Mouse (Mus musculus): ENCODE results near the gene Tspoap1. TPM values are rescaled to one million over a fixed set of nuclear protein-coding genes. Genes with fewer than 3 reads are reported as not detected.

Tspoap1 gene
- polyA plus RNA-seq, 1 experiment, result not detected

- Histone ChIP-seq H3K4me3 (ENCODE audit: insufficient read depth, low read depth, low read length) (no peak overlapping the region), H3K27ac (replicated peaks; ENCODE audit: low read depth, low read length) (no peak overlapping the region), H3K4me1 (ENCODE audit: control insufficient read depth, insufficient read depth, insufficient read length, low read length) (no peaks in the 10 kb centered on the region)
These were observed 47.1 kb downstream of the Tspoap1 start for GRCm38 (mm10) chr11:87807433-87807832.

GRCm38 (mm10) chr11:87808236-87808635 lies 47.9 kb downstream of the Tspoap1 start:
- Histone ChIP-seq H3K4me1 (ENCODE audit: control insufficient read depth, insufficient read depth, insufficient read length, low read length) (no peaks in the 10 kb centered on the region), H3K4me3 (ENCODE audit: insufficient read depth, low read depth, low read length) (no peak overlapping the region), H3K27ac (replicated peaks; ENCODE audit: low read depth, low read length) (no peak overlapping the region)

GRCm38 (mm10) chr11:87811396-87811795 lies 51.1 kb downstream of the Tspoap1 start:
- Histone ChIP-seq H3K4me3 (ENCODE audit: insufficient read depth, low read depth, low read length) (no peak overlapping the region), H3K27ac (replicated peaks; ENCODE audit: low read depth, low read length) (no peak overlapping the region), H3K4me1 (ENCODE audit: control insufficient read depth, insufficient read depth, insufficient read length, low read length) (no peaks in the 10 kb centered on the region)

GRCm38 (mm10) chr11:87814831-87815230 lies 54.5 kb downstream of the Tspoap1 start:
- H3K4me1 ChIP-seq (ENCODE audit: control insufficient read depth, insufficient read depth, insufficient read length, low read length), result no peaks in the 10 kb centered on the region
- no peak overlapping the region for H3K27ac ChIP-seq (replicated peaks; ENCODE audit: low read depth, low read length)
- no peak overlapping the region for H3K4me3 ChIP-seq (ENCODE audit: insufficient read depth, low read depth, low read length)

- Histone ChIP-seq H3K4me1 (ENCODE audit: control insufficient read depth, insufficient read depth, insufficient read length, low read length) (no peaks in the 10 kb centered on the region), H3K4me3 (ENCODE audit: insufficient read depth, low read depth, low read length) (peak overlapping the region; percentile 29; the same call in 1 of the 2 replicates), H3K27ac (replicated peaks; ENCODE audit: low read depth, low read length) (no peak overlapping the region)
These were observed 56.5 kb downstream of the Tspoap1 start for GRCm38 (mm10) chr11:87816707-87817442.

- H3K4me3 ChIP-seq (ENCODE audit: insufficient read depth, low read depth, low read length), result no peak overlapping the region
- no peaks in the 10 kb centered on the region for H3K4me1 ChIP-seq (ENCODE audit: control insufficient read depth, insufficient read depth, insufficient read length, low read length)
- no peak overlapping the region for H3K27ac ChIP-seq (replicated peaks; ENCODE audit: low read depth, low read length)
These were observed 57.1 kb downstream of the Tspoap1 start for GRCm38 (mm10) chr11:87817443-87817773.

GRCm38 (mm10) chr11:87821502-87821901 lies 61.2 kb downstream of the Tspoap1 start:
- H3K4me1 ChIP-seq (ENCODE audit: control insufficient read depth, insufficient read depth, insufficient read length, low read length), result no peaks in the 10 kb centered on the region
- no peak overlapping the region for H3K4me3 ChIP-seq (ENCODE audit: insufficient read depth, low read depth, low read length)
- no peak overlapping the region for H3K27ac ChIP-seq (replicated peaks; ENCODE audit: low read depth, low read length)

GRCm38 (mm10) chr11:87828239-87828900 lies 68.0 kb downstream of the Tspoap1 start, which contains the start of gene Lpo:
Gene Lpo (minus strand): TSS chr11:87828289.
- Histone ChIP-seq H3K4me3 (ENCODE audit: insufficient read depth, low read depth, low read length) (no peak within 1 kb of the TSS), H3K27ac (replicated peaks; ENCODE audit: low read depth, low read length) (no peak within 1 kb of the TSS), H3K4me1 (ENCODE audit: control insufficient read depth, insufficient read depth, insufficient read length, low read length) (no peaks in the 10 kb centered on the region)

Other genes with a start within 250 kb of the Tspoap1 start
- gene Gm11492, start 193.9 kb upstream of the Tspoap1 start, polyA plus RNA-seq (2012; ENCODE audit: insufficient read depth, insufficient read length, missing spikeins), result not detected in 2 replicates
- 19.7 and 35.0 TPM in 2 replicates for gene Sept4, start 191.6 kb upstream of the Tspoap1 start, polyA plus RNA-seq (2012; ENCODE audit: insufficient read depth, insufficient read length, missing spikeins)
- 5.8 TPM in 2 replicates for gene Mtmr4, start 168.4 kb upstream of the Tspoap1 start, polyA plus RNA-seq (2012; ENCODE audit: insufficient read depth, insufficient read length, missing spikeins)
- gene Hsf5, start 143.4 kb upstream of the Tspoap1 start, polyA plus RNA-seq (2012; ENCODE audit: insufficient read depth, insufficient read length, missing spikeins), result not detected in 2 replicates
- not detected in 2 replicates for gene Rnf43, start 97.8 kb upstream of the Tspoap1 start, polyA plus RNA-seq (2012; ENCODE audit: insufficient read depth, insufficient read length, missing spikeins)
- gene Supt4a, start 23.0 kb upstream of the Tspoap1 start, polyA plus RNA-seq (2012; ENCODE audit: insufficient read depth, insufficient read length, missing spikeins), result 90.3 and 97.1 TPM in 2 replicates
- gene Mpo, start 33.0 kb downstream of the Tspoap1 start, polyA plus RNA-seq (2012; ENCODE audit: insufficient read depth, insufficient read length, missing spikeins), result not detected in 2 replicates
- not detected in 2 replicates for gene Lpo, start 67.7 kb downstream of the Tspoap1 start, polyA plus RNA-seq (2012; ENCODE audit: insufficient read depth, insufficient read length, missing spikeins)
- gene Mks1, start 92.7 kb downstream of the Tspoap1 start, polyA plus RNA-seq (2012; ENCODE audit: insufficient read depth, insufficient read length, missing spikeins), result 1.8 and 3.1 TPM in 2 replicates
- gene Epx, start 115.0 kb downstream of the Tspoap1 start, polyA plus RNA-seq (2012; ENCODE audit: insufficient read depth, insufficient read length, missing spikeins), result not detected in 2 replicates
- not detected in 2 replicates for gene Olfr462, start 131.7 kb downstream of the Tspoap1 start, polyA plus RNA-seq (2012; ENCODE audit: insufficient read depth, insufficient read length, missing spikeins)
- gene Olfr463, start 136.8 kb downstream of the Tspoap1 start, polyA plus RNA-seq (2012; ENCODE audit: insufficient read depth, insufficient read length, missing spikeins), result not detected in 2 replicates
- gene Olfr464, start 160.4 kb downstream of the Tspoap1 start, polyA plus RNA-seq (2012; ENCODE audit: insufficient read depth, insufficient read length, missing spikeins), result not detected in 2 replicates
- 152 and 166 TPM in 2 replicates for gene Dynll2, start 227.0 kb downstream of the Tspoap1 start, polyA plus RNA-seq (2012; ENCODE audit: insufficient read depth, insufficient read length, missing spikeins)